Mouse (Mus musculus) ES-E14 (cell line): ENCODE results near the gene Hspa4.

Experiments used
- CHD2 ChIP-seq: IDR thresholded peaks from 2 replicates; pipeline ENCODE4 v1.6.1; 2014; ENCODE audit warnings: mild to moderate bottlenecking, low read depth, low read length, inconsistent platforms
- HCFC1 ChIP-seq: IDR thresholded peaks from 2 replicates; pipeline ENCODE4 v1.6.1; 2012; ENCODE audit warnings: low read length, inconsistent platforms, borderline replicate concordance; ENCODE audit not compliant: insufficient read depth
- MAFK ChIP-seq: IDR thresholded peaks from 2 replicates; pipeline ENCODE4 v1.6.1; 2014; ENCODE audit warnings: mild to moderate bottlenecking, low read depth, low read length, inconsistent platforms; ENCODE audit not compliant: insufficient read depth
- ZC3H11A ChIP-seq: IDR thresholded peaks from 2 replicates; pipeline ENCODE4 v1.6.1; 2012; ENCODE audit warnings: low read depth, mild to moderate bottlenecking, inconsistent platforms, low read length, borderline replicate concordance
- ZNF384 ChIP-seq: IDR thresholded peaks from 2 replicates; pipeline ENCODE4 v1.6.1; 2012; ENCODE audit warnings: low read depth, low read length, inconsistent platforms

GRCm38 (mm10) chr11:53269596-53269995 lies 30.7 kb downstream of the Hspa4 start:
- TF ChIP-seq HCFC1 (no peak), ZNF384 (no peak), CHD2 (no peak), MAFK (no peak), ZC3H11A (no peak)
